Mouse (Mus musculus) thymus, postnatal 25 days (tissue): Measurements from ENCODE around the gene Pink1.

Source experiments
- DNase-seq: peaks from one replicate; pipeline ENCODE4 v3.0.0; 2022

The Pink1 gene

DNA sequence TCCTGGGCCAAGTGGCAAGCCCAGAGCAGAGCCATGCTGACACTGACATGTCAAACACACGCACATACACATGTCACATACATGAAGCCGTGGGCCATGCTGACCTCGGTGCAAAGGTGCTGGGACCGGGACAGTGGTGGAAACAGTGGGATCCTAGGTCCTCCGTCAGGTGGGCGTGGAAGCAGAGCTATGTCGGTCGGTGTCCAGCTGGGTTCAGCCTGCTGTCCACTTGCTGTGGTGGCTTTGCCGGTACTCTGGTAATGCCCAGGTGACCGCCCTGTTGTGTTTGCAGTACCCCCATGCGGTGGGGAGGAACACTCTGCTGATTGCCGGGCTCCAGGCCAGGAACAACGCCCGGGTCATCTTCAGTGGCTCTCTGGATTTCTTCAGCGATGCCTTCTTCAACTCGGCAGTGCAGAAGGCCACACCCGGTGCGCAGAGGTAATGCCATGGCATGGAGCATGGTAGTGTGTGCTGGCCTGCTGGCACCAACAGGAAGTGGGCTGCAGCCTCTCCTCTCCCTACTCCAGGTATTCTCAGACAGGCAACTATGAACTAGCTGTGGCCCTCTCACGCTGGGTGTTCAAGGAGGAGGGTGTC is 15.7 kb downstream of the Pink1 start:
- no peak for DNase-seq

DNA sequence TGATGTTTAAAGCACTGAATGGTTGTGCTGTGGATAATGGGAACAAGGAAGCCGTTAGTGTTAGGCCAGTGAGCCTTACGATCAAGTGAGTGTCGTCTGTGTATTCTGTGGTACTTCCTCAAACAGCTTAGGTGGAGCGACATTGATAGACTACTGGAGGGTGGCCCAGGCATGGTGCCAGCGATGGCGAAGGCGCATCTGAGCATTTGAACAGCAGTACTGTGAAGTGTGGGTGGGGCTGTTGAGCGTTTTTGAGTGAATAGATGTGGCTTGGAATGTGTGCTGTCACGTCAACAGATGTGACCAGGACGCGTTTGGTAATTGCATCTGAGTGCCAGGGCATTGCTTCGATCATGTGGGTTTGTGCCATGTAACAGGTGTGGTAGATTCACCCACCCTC is 18.4 kb downstream of the Pink1 start:
- DNase-seq, result no peak

DNA sequence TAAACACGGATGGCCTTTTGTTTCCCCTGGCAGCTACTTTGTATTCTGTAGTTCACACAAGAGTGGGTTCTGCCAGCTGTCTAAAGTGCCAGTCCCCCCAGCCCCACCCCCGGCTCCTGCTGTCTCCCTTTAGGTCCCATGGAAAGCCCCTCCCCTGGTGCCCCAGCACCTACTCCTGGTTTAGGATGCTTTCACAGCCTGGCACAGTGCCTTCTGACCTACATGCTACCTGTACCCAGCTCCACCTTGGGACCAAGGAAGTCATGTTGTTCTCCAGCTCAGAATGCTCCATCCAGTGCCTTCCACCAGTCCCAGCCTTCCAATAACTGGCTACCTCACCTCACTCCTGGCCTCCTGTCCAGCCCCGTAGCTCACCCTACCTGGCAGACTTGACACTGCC is 19.1 kb downstream of the Pink1 start:
- DNase-seq, result no peak

DNA sequence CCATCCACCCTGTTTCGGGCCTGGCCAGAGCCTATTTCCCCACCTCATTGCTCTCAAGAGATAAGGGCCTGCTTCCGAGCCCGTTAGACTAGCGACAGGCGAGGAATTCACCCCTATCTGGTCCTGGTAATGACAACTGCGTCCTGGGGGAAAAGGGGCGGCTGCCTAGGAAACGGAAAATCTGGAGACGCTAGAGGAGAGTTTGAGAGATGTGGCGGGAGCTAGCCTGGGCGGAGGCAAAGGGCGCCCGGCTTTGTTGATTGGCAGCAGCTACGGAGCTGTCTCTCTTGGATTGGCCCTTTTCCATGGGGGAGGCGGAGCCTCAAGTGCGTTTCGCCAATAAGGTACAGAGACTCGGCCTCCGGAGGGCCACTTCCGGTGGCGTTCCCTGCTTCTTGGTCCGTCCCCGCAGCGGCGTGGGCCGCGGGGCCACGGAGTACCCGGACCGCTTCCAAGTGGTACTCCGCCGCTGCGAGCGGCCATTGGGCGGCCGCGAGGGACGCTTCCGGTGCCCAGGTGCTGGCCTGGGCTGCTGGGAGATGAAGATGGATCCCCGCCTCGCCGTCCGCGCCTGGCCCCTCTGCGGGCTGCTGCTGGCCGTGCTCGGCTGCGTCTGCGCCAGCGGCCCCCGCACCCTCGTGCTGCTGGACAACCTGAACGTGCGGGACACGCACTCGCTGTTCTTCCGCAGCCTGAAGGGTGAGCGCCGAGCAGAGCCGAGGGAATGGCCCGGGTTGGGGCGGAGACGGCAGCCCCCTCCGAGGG is 21.6 kb downstream of the Pink1 start, which contains the start of gene Ddost:
TSS of gene Ddost (plus strand) at position 391 of the 765 bp plus-strand sequence.
- DNase-seq, result peak; percentile 94

DNA sequence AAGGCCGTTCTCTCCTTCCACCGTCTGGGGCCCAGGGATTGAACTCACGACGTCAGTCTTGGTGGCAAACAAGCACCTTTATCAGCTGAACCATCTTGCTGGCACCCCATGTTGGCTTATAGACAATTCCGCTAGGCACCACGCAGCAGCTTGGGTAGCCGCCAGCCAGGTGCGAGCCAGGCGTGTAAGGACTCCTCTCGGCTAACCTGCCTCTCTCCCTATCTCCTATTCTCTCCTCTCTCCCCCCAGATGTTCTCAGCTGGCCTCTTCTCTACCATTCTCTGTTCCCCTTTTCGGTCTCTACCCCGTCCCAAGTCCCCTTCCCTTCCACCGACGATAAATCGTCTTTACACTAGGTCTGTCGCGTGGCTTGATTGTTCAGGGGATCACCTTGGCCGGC is 22.4 kb downstream of the Pink1 start:
- no peak for DNase-seq

DNA sequence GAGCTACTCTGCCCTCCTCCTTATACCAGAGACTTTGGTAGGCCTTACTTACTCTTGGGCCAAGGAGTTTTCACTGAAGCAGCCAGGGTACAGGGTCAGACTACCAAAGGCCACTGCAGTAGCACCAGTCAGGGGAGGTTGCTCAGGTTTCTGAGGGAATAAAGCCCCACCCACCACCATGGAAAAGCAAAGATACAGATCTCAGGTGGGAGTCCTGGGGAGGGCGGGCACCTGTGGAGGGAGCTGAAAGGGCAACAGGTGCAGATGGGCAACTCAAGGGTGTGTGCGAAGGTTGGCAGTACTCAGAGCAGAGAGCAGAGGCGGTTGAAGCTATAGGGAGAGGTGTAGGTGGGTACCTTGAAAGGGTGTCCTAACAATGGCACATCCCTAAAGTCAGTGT is 23.1 kb downstream of the Pink1 start:
- no peak for DNase-seq

DNA sequence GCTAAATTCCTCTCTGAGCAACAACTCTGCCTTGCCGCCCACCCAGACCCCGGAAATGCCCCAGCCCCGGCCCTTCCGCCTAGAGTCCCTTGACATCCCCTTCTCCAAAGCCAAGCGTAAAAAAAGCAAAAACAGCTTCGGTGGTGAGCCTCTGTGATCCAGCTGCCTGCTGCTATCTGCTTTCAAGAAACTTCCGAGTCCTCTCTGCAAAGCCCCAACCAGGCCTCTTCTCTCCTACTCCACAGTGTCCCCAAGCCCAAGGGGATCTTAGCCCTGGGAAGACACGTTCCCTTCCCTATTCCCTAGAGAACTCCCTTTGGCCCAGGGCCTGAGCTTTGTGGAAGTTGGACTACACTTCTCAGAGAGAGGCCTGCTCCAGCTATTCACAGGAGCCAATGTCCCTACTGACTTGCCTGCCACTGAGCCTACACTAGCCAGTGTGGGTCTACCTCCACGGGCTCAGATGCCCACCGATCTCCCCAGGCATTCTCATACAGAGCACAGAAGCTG is 24.8 kb downstream of the Pink1 start:
- DNase-seq, result no peak

DNA sequence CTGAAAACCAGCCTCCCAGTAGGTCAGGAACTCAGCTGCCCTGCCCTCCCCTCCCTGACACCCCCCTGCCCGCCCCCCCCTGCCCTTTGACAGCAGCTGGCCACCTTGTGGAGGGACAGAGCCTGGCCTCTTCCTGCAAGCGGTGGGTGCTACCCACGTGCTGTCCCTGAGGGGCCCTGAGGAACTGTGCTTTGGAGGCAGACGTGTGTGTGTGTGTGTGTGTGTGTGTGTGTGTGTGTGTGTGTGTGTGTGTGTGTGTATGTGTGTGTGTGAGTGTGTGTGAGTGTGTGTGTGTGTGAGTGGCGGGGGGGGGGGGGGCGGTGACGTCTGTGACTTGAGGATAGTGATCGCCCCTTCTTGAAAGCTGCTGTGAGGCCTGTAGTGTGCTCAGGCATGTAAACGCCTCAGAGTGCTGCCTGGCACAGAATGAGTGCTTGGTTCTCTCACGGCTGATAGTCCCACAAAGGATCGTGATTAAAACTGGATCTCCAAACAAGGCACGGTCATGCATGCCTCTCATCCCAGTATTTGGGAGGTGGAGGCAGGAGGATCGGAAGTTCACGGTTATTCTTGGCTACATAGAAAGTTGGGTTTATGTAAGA is 32.1 kb downstream of the Pink1 start:
- no peak for DNase-seq

DNA sequence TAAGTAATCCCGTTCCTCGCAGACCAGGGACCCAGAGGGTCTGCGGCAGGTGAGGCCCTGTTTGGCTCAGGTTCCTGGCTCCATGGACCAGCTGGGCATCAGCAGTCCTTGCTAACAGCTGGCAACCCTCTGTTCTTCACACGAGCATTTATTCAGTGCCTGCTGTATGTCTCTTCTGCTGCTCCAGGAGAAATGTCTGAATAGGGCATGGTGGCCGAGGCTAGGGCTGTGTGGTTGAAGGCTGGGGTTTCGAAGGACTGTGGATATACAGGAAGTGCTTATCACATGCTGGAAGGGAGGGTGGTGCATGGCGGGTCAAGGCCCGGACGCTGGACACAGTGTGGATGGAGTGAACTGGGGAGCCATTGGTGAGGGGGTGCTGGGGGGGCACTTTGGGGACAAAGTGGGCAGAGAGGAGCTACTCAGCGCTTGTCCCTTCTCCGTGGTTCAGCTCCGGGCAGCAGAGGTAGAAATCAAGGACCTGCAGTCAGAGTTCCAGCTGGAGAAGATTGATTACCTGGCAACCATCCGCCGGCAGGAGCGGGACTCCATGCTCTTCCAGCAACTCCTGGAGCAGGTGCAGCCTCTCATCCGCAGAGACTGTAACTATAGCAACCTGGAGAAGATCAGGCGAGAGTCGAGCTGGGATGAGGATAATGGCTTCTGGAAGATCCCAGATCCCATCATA is 32.7 kb downstream of the Pink1 start:
- no peak for DNase-seq

DNA sequence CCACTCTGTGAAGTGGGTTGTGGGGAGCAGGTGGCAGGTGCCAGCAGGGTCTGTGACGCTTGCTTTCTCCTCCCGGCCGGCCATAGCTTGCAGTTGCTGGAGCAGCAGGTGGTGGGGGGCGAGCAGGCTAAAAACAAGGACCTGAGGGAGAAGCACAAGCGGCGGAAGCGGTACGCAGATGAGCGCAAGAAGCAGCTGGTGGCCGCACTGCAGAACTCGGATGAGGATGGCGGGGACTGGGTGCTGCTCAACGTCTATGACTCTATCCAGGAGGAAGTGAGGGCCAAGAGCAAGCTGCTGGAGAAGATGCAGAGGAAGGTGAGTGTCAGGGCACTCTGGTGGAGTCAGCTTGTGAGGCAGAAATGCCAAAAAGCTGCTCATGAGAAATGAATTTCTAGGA is 34.1 kb downstream of the Pink1 start:
- no peak for DNase-seq

DNA sequence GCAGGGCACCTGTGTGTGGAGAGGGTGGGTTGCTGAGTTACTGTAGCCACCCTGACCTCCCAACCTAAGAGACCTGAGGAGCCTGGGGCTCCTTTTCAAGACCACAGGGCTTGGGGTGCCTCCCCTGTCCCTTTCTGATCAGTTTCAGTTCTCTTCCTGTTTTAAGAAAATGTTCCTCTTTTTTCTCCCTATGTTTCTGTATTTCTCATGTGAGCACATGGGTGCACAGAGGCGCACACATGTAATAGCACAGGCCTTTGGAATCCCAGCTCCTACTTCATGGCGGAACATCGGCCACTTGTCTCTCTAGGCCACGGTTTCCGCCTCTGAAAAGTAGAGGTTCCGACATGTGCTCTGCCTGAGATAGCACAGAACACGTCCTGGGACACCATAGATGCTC is 37.4 kb downstream of the Pink1 start:
- no peak for DNase-seq

DNA sequence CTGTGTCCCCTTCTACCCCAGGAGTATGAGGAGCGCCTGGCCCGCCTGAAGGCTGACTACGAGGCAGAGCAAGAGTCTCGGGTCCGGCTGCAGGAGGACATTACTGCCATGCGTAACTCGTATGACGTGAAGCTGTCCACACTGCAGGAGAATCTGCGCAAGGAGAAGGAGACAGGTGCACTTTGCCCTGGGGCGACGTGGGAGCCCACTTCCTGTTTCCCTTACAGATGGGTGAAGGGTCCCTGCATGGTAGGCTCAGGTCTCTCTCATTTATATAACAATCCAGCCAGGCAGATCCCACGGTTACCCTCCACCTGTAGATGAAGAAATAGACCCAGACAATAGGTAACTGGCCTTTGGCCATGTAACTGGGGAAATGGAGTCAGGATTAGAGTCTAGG is 39.7 kb downstream of the Pink1 start:
- peak; percentile 28 for DNase-seq

DNA sequence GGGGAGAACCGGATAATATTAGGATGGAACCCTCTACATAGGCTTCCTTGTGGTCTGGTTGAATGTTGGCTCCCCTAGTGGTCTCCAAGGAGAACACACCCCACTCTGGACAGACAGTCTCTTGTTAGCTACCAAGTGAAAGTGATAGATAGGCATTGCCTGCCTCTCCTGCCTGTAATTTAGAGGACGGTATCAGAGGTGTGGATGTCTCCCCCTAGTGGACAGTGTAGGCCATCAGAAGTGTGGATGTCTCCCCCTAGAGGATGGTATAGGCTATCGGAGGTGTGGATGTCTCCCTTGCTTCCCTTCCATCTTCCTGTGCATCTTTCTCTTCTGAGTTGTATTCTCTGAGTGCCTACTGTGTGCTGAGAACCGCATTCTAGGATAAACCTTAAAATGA is 43.3 kb downstream of the Pink1 start:
- DNase-seq, result peak; percentile 82

DNA sequence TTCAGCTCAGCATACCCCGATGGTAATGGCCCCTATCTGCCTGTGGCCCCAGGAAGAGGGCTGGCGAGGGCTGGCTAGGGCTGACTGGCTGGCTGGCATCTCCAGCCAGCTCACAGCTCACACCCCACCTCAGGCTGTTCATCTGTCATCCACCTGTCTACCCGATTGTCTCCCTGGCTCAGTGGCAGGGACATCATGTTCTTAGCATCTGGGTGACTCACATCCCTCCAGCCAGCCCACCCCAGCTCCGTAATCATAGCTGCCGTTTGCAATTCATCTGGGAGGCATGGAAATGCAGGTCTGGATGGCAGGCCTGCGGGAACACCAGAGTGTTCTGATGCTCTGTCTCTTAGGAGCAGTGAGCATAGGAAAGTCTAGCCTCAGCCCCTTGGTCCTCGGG is 47.8 kb downstream of the Pink1 start:
- DNase-seq, result no peak

DNA sequence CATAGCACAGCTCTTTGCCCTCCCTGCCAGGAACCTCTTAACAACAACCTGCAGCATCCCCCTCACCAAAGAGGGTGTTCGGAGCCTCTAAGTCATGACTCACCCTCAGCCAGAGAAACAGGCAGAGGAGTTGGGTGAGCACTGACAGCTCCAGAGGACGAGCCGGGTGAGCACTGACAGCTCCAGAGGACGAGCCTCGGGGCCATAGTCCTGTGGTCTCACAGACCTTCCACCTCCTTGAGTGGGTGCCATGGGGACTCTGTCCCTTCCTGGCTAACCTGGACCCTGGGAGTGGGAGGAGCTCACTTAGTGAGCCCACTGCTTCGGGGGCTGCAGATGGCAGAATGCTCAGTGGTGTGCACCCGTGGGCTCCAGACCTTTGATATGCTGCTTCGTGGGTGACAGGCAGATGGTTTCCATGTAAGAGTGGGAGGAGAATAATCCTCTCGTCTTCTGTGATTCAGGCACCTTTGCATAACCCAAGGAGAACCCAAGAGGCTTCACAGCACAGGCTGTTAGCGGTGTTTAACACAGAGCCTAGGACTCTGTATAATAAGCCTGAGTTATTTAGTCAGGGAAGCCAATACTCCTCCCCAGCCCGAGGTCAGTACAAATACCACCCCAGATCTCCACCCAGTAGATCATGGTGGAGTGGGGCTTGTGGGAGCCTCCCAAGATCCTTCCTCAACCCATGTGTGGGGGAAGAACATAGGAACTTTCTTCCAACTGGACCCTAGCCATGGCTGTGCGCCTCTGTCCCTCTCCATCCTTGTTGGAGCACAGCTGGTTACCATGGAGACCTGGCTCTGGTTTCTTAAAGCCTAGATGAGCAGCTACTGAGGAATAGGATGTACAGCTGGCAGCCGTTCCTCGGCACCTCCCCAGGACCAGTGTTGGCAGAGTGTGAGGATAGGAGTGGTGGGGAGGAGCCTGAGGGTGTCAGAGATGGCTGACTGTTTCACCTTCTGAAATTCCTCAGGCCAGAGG is 53.8 kb downstream of the Pink1 start:
- no peak for DNase-seq

DNA sequence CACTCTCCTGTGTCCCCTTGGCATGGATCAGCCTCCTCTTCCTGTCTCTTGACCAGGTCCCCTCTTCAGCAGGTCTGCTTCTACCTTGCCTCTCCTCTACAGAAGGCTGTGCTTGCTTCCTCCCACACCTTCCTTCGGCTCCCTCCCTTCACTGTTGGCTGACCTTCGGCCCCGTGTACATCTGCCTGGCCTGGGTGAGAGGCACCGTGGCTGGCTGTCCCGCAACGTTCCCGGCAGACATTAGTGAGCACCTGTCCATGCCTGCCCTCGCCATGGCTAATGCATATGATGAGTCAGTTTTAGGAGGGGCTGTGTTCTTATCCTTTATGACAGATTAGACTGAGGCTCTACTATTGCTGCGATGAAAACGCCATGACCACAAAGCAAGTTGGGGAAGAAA is 58.2 kb downstream of the Pink1 start:
- no peak for DNase-seq
